In the genomic region with DNA sequence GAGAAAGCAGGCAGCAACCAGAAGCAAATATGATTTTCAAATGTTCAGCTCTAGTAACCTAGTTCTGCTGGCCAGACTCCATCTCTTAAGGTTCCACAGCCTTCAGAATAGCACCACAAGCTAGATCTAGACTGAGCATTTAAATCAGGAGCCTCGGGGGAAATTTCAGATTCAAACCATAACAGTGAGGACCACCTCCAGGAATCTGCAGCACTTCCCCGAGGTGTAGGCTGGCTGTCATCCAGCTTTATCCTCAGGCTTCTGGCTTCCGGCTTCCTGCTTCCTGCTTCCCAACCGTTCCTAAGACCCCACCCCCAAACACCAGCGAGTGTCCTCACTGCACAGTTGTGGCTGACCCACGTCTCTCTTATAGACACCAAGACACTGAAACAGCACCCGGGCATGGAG, we compare ENCODE assay signal across 9 mouse cellular contexts.
A peak's percentile ranks its signal among the peaks of the same experiment; 100 is the strongest.
DNase-seq lines count a peak whose midpoint lies in the region; ATAC-seq lines count a peak whose summit lies in the region.
"Had no signal": no experiment of that assay in that cellular context is flagged by ENCODE, and none has a peak within 500 bp of the region (broad histone marks: within the 10 kb centered on the region; RNA-seq: fewer than 3 reads in every experiment).

No protein-coding gene starts in this region.

- H3K27me3 ChIP-seq in hindbrain, embryonic 10.5 days (ENCODE audit: insufficient read depth, poor library complexity, severe bottlenecking): no peaks in the 10 kb centered on the region
- no peaks in the 10 kb centered on the region for H3K27me3 ChIP-seq in hindbrain, embryonic 14.5 days (ENCODE audit: control insufficient read depth, insufficient read depth, low read length)
- H3K27me3 ChIP-seq in kidney, embryonic 16.5 days (ENCODE audit: insufficient read depth, low read length): no peaks in the 10 kb centered on the region
- H3K27me3 ChIP-seq: CH12.LX had no signal

- H3K27ac ChIP-seq in hindbrain, embryonic 10.5 days: 0 out of 2 replicates have a peak overlapping the region, but pooled peaks have one; percentile 5
- H3K27ac ChIP-seq in hindbrain, embryonic 14.5 days: no peak overlapping the region
- peak overlapping the region; percentile 3; the same call in 1 of the 2 replicates for H3K27ac ChIP-seq in kidney, embryonic 16.5 days (ENCODE audit: low read length)

- no peak overlapping the region for H3K4me3 ChIP-seq in hindbrain, embryonic 10.5 days
- H3K4me3 ChIP-seq in hindbrain, embryonic 14.5 days (replicated peaks; ENCODE audit: low read length): no peak overlapping the region
- no peak overlapping the region for H3K4me3 ChIP-seq in kidney, embryonic 16.5 days (ENCODE audit: low read length)

- no peaks in the 10 kb centered on the region for H3K36me3 ChIP-seq in hindbrain, embryonic 10.5 days
- no peaks in the 10 kb centered on the region for H3K36me3 ChIP-seq in hindbrain, embryonic 14.5 days (replicated peaks; ENCODE audit: control insufficient read depth, insufficient read depth)
- H3K36me3 ChIP-seq in kidney, embryonic 16.5 days (ENCODE audit: insufficient read depth, low read length): no peaks in the 10 kb centered on the region

- H3K9ac ChIP-seq in hindbrain, embryonic 14.5 days: no peak overlapping the region
- no peak overlapping the region for H3K9ac ChIP-seq in kidney, embryonic 16.5 days (replicated peaks; ENCODE audit: low read length)

- DNase-seq in hindbrain, embryonic 10.5 days (ENCODE audit: low spot score): no peak
- no peak for DNase-seq in hindbrain, embryonic 14.5 days (ENCODE audit: low spot score)
- DNase-seq in heart, adult 9 months (ENCODE audit: low spot score in 2 of 2): peak; percentile 21 to 50
- peak; percentile 62 to 71 for DNase-seq in lung, postnatal 4 days
- DNase-seq in B cell, adult 2 months: no peak
- no peak for DNase-seq in cerebellum, adult 9-10 months
- no peak for DNase-seq in urinary bladder, adult 2 months (ENCODE audit: low spot score)

- no peak overlapping the region for H3K4me2 ChIP-seq in hindbrain, embryonic 14.5 days (replicated peaks)
- H3K4me2 ChIP-seq in kidney, embryonic 16.5 days (replicated peaks; ENCODE audit: low read depth, low read length): peak overlapping the region; percentile 33

- H3K9me3 ChIP-seq in hindbrain, embryonic 10.5 days: peaks cover 5% of the 10 kb centered on the region
- no peaks in the 10 kb centered on the region for H3K9me3 ChIP-seq in hindbrain, embryonic 14.5 days (ENCODE audit: control insufficient read depth, low read length)
- peaks cover 3% of the 10 kb centered on the region; the same call in 1 of the 2 replicates for H3K9me3 ChIP-seq in kidney, embryonic 16.5 days (ENCODE audit: low read length)

- ATAC-seq in hindbrain, embryonic 14.5 days (ENCODE audit: low FRiP score): no peak
- peak; percentile 67; the same call in 1 of the 2 replicates for ATAC-seq in kidney, embryonic 16.5 days (ENCODE audit: low FRiP score, low TSS enrichment)

- H3K4me1 ChIP-seq in hindbrain, embryonic 10.5 days (replicated peaks): peaks cover 31% of the 10 kb centered on the region
- H3K4me1 ChIP-seq in hindbrain, embryonic 14.5 days (replicated peaks; ENCODE audit: control insufficient read depth, insufficient read depth, low read length): peaks cover 9% of the 10 kb centered on the region; the same call in 1 of the 2 replicates
- no peaks in the 10 kb centered on the region for H3K4me1 ChIP-seq in kidney, embryonic 16.5 days (ENCODE audit: insufficient read depth, low read length)

- 58% methylated on average over 7 of the region's 7 CpGs for WGBS in hindbrain, embryonic 10.5 days
- 49% methylated on average over 7 of the region's 7 CpGs for WGBS in hindbrain, embryonic 14.5 days
- WGBS in kidney, embryonic 16.5 days: 36% methylated on average over 7 of the region's 7 CpGs

Comparison
In these comparisons a context has a peak if more than half of its experiments do, and no peak if none do; other contexts are left out.
1. DNase-seq: peak in heart, adult 9 months (2 of 2) and lung, postnatal 4 days (2 of 2); none in hindbrain, embryonic 10.5 days (single experiment), hindbrain, embryonic 14.5 days (single experiment), B cell, adult 2 months (0 of 2), cerebellum, adult 9-10 months (single experiment) and urinary bladder, adult 2 months (single experiment).